Mouse (Mus musculus) heart, postnatal 0 days (tissue): ENCODE measurements around the gene Stox2.

ENCODE experiments used
- CTCF ChIP-seq: IDR thresholded peaks from 2 replicates; pipeline ENCODE4 v1.5.1; 2016; ENCODE audit warnings: antibody characterized with exemption, control low read depth, low read depth
- EP300 ChIP-seq: IDR thresholded peaks from 2 replicates; pipeline ENCODE4 v1.6.1; 2016; ENCODE audit warnings: antibody characterized with exemption, low read depth

- no peak for TF ChIP-seq CTCF
- no peak for TF ChIP-seq EP300
These were observed 263.9 kb downstream of the Stox2 start for GRCm38 (mm10) chr8:47182292-47182691.
